Mouse (Mus musculus): ENCODE results near the gene Tec. TPM values are rescaled to one million over a fixed set of nuclear protein-coding genes. Genes with fewer than 3 reads are reported as not detected.

Gene Tec
- total and polyA plus RNA-seq, 2 experiments from 2014 or later = 2.3 to 3.9 TPM

DNA sequence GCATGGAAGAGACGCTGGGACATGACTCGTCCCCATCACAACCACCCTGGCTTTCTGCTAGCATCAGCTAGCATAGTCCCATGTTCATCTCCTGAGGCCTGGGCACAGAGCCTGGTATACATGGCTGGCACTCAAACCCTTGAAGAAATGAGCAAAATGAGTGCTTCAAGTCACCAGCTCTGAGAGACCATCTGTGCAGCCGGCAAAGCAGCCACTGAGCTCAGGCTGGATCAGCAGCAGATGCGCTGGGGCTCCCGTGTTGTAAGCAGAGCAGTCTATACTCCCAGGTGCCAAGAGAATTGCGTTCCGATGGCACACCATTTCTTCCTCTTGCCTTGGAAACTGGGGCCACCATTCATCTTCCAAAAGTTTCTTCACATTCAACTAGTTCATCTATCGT is 112.3 kb downstream of the Tec start:
- no peaks in the 10 kb centered on the region for H3K36me3 ChIP-seq (ENCODE audit: insufficient read depth, low read length)
- H3K4me3 ChIP-seq (ENCODE audit: low read depth, low read length) = no peak overlapping the region
- no peaks in the 10 kb centered on the region for H3K9me3 ChIP-seq (ENCODE audit: low read length)
- no peaks in the 10 kb centered on the region for H3K27me3 ChIP-seq (ENCODE audit: insufficient read depth, low read length)
- DNase-seq (ENCODE audit: low spot score) (peak; percentile 24), ATAC-seq (ENCODE audit: low FRiP score) (no peak)
- H3K27ac ChIP-seq (ENCODE audit: low read depth, low read length) = no peak overlapping the region
- TF ChIP-seq CTCF (IDR thresholded peaks at IDR 0.05) = no peak
- H3K4me1 ChIP-seq (ENCODE audit: insufficient read depth, low read length) = no peaks in the 10 kb centered on the region
- no peak overlapping the region for H3K9ac ChIP-seq (replicated peaks; ENCODE audit: low read length, poor library complexity, severe bottlenecking)
- 85% methylated on average over 8 of the region's 8 CpGs for WGBS
- H3K4me2 ChIP-seq (ENCODE audit: low read depth, low read length, poor library complexity, severe bottlenecking) = no peak overlapping the region

GRCm38 (mm10) chr5:72755035-72755434 is 113.2 kb downstream of the Tec start:
- Histone ChIP-seq H3K27ac (ENCODE audit: low read depth, low read length) (no peak overlapping the region), H3K4me3 (ENCODE audit: low read depth, low read length) (no peak overlapping the region), H3K27me3 (ENCODE audit: insufficient read depth, low read length) (no peaks in the 10 kb centered on the region), H3K4me2 (ENCODE audit: low read depth, low read length, poor library complexity, severe bottlenecking) (no peak overlapping the region), H3K4me1 (ENCODE audit: insufficient read depth, low read length) (no peaks in the 10 kb centered on the region), H3K9ac (replicated peaks; ENCODE audit: low read length, poor library complexity, severe bottlenecking) (no peak overlapping the region), H3K36me3 (ENCODE audit: insufficient read depth, low read length) (no peaks in the 10 kb centered on the region), H3K9me3 (ENCODE audit: low read length) (no peaks in the 10 kb centered on the region)
- 91% methylated on average over 2 of the region's 2 CpGs for WGBS
- ATAC-seq (ENCODE audit: low FRiP score) (no peak), DNase-seq (ENCODE audit: low spot score) (no peak)
- TF ChIP-seq CTCF (IDR thresholded peaks at IDR 0.05) = no peak

- Histone ChIP-seq H3K4me3 (ENCODE audit: low read depth, low read length) (no peak within 1 kb of the TSS), H3K9ac (replicated peaks; ENCODE audit: low read length, poor library complexity, severe bottlenecking) (no peak within 1 kb of the TSS), H3K27me3 (ENCODE audit: insufficient read depth, low read length) (no peaks in the 10 kb centered on the region), H3K27ac (ENCODE audit: low read depth, low read length) (no peak within 1 kb of the TSS), H3K4me2 (ENCODE audit: low read depth, low read length, poor library complexity, severe bottlenecking) (no peak within 1 kb of the TSS), H3K4me1 (ENCODE audit: insufficient read depth, low read length) (no peaks in the 10 kb centered on the region), H3K9me3 (ENCODE audit: low read length) (no peaks in the 10 kb centered on the region), H3K36me3 (ENCODE audit: insufficient read depth, low read length) (no peaks in the 10 kb centered on the region)
- ATAC-seq (ENCODE audit: low FRiP score) (no peak), DNase-seq (ENCODE audit: low spot score) (no peak)
- no peak for TF ChIP-seq CTCF (IDR thresholded peaks at IDR 0.05)
- 89% methylated on average over 5 of the region's 5 CpGs for WGBS
Measured at GRCm38 (mm10) chr5:72752585-72752984, 115.7 kb downstream of the Tec start, which contains the start of gene Txk. Gene Txk (minus strand): TSS chr5:72752777.

GRCm38 (mm10) chr5:72751056-72751758 is 117.1 kb downstream of the Tec start:
- DNase-seq (ENCODE audit: low spot score) (peak; percentile 66), ATAC-seq (ENCODE audit: low FRiP score) (peak; percentile 76; the same call in 1 of the 2 replicates)

DNA sequence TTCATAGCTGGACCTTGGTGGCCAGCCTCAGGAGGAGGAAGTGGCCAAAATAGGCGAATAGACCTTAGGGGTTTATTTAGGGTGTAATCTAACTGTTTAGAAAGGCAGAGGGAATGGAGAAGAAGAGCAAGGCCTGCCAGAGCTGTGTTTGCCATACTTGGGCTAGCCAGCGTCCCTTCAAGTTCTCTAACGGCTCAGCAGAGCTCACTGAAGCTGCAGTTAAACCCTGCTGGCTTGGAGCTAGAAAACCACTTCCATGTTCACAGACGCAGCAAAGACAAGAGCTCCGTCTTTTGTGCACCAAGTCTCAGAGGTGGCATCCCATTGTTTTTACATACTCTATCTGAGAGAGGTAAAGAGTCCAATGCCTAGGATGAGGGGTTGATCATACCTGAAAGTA is 118.1 kb downstream of the Tec start:
- no peak for TF ChIP-seq CTCF (IDR thresholded peaks at IDR 0.05)
- no peaks in the 10 kb centered on the region for H3K36me3 ChIP-seq (ENCODE audit: insufficient read depth, low read length)
- H3K4me3 ChIP-seq (ENCODE audit: low read depth, low read length) = no peak overlapping the region
- no peaks in the 10 kb centered on the region for H3K27me3 ChIP-seq (ENCODE audit: insufficient read depth, low read length)
- no peak overlapping the region for H3K27ac ChIP-seq (ENCODE audit: low read depth, low read length)
- H3K9me3 ChIP-seq (ENCODE audit: low read length) = no peaks in the 10 kb centered on the region
- no peaks in the 10 kb centered on the region for H3K4me1 ChIP-seq (ENCODE audit: insufficient read depth, low read length)
- DNase-seq (ENCODE audit: low spot score) (no peak), ATAC-seq (ENCODE audit: low FRiP score) (no peak)
- H3K9ac ChIP-seq (replicated peaks; ENCODE audit: low read length, poor library complexity, severe bottlenecking) = no peak overlapping the region
- no peak overlapping the region for H3K4me2 ChIP-seq (ENCODE audit: low read depth, low read length, poor library complexity, severe bottlenecking)
- 79% methylated on average over 5 of the region's 5 CpGs for WGBS

More at GRCm38 (mm10) chr5:72751056-72751758, 117.1 kb downstream of the Tec start:
- Histone ChIP-seq H3K9ac (replicated peaks; ENCODE audit: low read length, poor library complexity, severe bottlenecking) (no peak overlapping the region), H3K4me2 (ENCODE audit: low read depth, low read length, poor library complexity, severe bottlenecking) (no peak overlapping the region), H3K27ac (ENCODE audit: low read depth, low read length) (no peak overlapping the region), H3K27me3 (ENCODE audit: insufficient read depth, low read length) (no peaks in the 10 kb centered on the region), H3K9me3 (ENCODE audit: low read length) (no peaks in the 10 kb centered on the region), H3K36me3 (ENCODE audit: insufficient read depth, low read length) (no peaks in the 10 kb centered on the region), H3K4me1 (ENCODE audit: insufficient read depth, low read length) (no peaks in the 10 kb centered on the region), H3K4me3 (ENCODE audit: low read depth, low read length) (no peak overlapping the region)
- no peak for TF ChIP-seq CTCF (IDR thresholded peaks at IDR 0.05)
- 73% methylated on average over 7 of the region's 7 CpGs for WGBS

- WGBS = 84% methylated on average over 7 of the region's 7 CpGs
- H3K4me2 ChIP-seq (ENCODE audit: low read depth, low read length, poor library complexity, severe bottlenecking) = no peak overlapping the region
- H3K9ac ChIP-seq (replicated peaks; ENCODE audit: low read length, poor library complexity, severe bottlenecking) = no peak overlapping the region
- no peak overlapping the region for H3K27ac ChIP-seq (ENCODE audit: low read depth, low read length)
- H3K9me3 ChIP-seq (ENCODE audit: low read length) = no peaks in the 10 kb centered on the region
- TF ChIP-seq CTCF (IDR thresholded peaks at IDR 0.05) = no peak
- DNase-seq (ENCODE audit: low spot score) (no peak), ATAC-seq (ENCODE audit: low FRiP score) (no peak)
- H3K4me1 ChIP-seq (ENCODE audit: insufficient read depth, low read length) = no peaks in the 10 kb centered on the region
- no peaks in the 10 kb centered on the region for H3K27me3 ChIP-seq (ENCODE audit: insufficient read depth, low read length)
- no peak overlapping the region for H3K4me3 ChIP-seq (ENCODE audit: low read depth, low read length)
- no peaks in the 10 kb centered on the region for H3K36me3 ChIP-seq (ENCODE audit: insufficient read depth, low read length)
Measured at GRCm38 (mm10) chr5:72748659-72749265, 119.5 kb downstream of the Tec start.

Data from midbrain, postnatal 0 days (tissue).